Mouse (Mus musculus) ES-Bruce4 (cell line): ENCODE measurements around the gene Kif26b.

Experiments
- CTCF ChIP-seq: IDR thresholded peaks from one replicate; pipeline ENCODE4 v1.8.1; 2011; ENCODE audit warnings: low read depth, low read length
- POLR2A ChIP-seq: IDR thresholded peaks from one replicate; pipeline ENCODE4 v1.8.1; 2011; ENCODE audit warnings: low read length; ENCODE audit not compliant: insufficient read depth

GRCm38 (mm10) chr1:178863756-178864155 is 334.8 kb downstream of the Kif26b start:
- TF ChIP-seq POLR2A: no peak
- no peak for TF ChIP-seq CTCF
